Mouse (Mus musculus) CH12.LX (cell line): ENCODE measurements around the gene Vamp2. TPM values are rescaled to one million over a fixed set of nuclear protein-coding genes. Genes with fewer than 3 reads are reported as not detected.
A peak's percentile ranks its signal among the peaks of the same experiment; 100 is the strongest.

Experiments
- DNase-seq: peaks from one replicate; pipeline ENCODE4 v3.0.0-alpha.2; 2013; ENCODE audit errors: extremely low read depth
- H3K27ac ChIP-seq: 2 replicates; pipeline ENCODE4 v1.5.1; 2012; ENCODE audit warnings: low read depth, mild to moderate bottlenecking, control low read depth, moderate library complexity; ENCODE audit not compliant: insufficient read depth
- H3K27me3 ChIP-seq: replicated peaks from 2 replicates; pipeline ENCODE3; 2012; ENCODE audit warnings: inconsistent platforms
- H3K36me3 ChIP-seq, 2 experiments: replicated peaks in 1 of 2; 2 replicates each; pipeline versions ENCODE3 to v1.6.1; 2012; ENCODE audit warnings: inconsistent platforms in 1 of 2, low read length in 1 of 2, mild to moderate bottlenecking in 1 of 2, mixed read lengths in 1 of 2, moderate library complexity in 1 of 2; ENCODE audit not compliant: control insufficient read depth in 1 of 2, insufficient read depth in 1 of 2
- H3K4me1 ChIP-seq, 2 experiments: 2 replicates each; pipeline ENCODE4 v1.6.1; 2012; ENCODE audit warnings: inconsistent platforms in 1 of 2, moderate library complexity in 1 of 2; ENCODE audit not compliant: insufficient read depth in 2 of 2, control insufficient read depth in 1 of 2
- H3K4me2 ChIP-seq: 2 replicates; pipeline ENCODE4 v1.6.1; 2012; ENCODE audit warnings: low read depth, mild to moderate bottlenecking, control low read depth; ENCODE audit not compliant: poor library complexity, insufficient read depth, severe bottlenecking
- H3K4me3 ChIP-seq, 3 experiments: fragments of 150-350 bp in 1 of 3; sonication (generic) in 1 of 3; replicated peaks in 1 of 3; 2 replicates each; pipeline versions ENCODE3 to v1.5.1; 2011 to 2012; ENCODE audit warnings: low read depth in 2 of 3, low read length in 2 of 3, mild to moderate bottlenecking in 2 of 3, moderate library complexity in 2 of 3, control low read depth in 1 of 3, improper control_type of control experiment in 1 of 3, inconsistent platforms in 1 of 3, mixed read lengths in 1 of 3; ENCODE audit not compliant: poor library complexity in 1 of 3
- H3K79me2 ChIP-seq: replicated peaks from 2 replicates; pipeline ENCODE4 v1.6.1; 2012; ENCODE audit warnings: mild to moderate bottlenecking, moderate library complexity; ENCODE audit not compliant: control insufficient read depth, poor library complexity, insufficient read depth, severe bottlenecking; ENCODE audit errors: extremely low read depth
- H3K9ac ChIP-seq: 2 replicates; pipeline ENCODE4 v1.6.1; 2012; ENCODE audit warnings: low read depth, mild to moderate bottlenecking, control low read depth, moderate library complexity; ENCODE audit not compliant: insufficient read depth
- H3K9me3 ChIP-seq: replicated peaks from 2 replicates; pipeline ENCODE3; 2012; ENCODE audit warnings: low read length, inconsistent platforms, mixed read lengths
- E2F4 ChIP-seq: IDR thresholded peaks from 2 replicates; pipeline ENCODE4 v1.6.1; 2011; ENCODE audit warnings: low read depth, low read length, improper control_type of control experiment; ENCODE audit not compliant: insufficient replicate concordance
- ELF1 ChIP-seq: IDR thresholded peaks from 2 replicates; pipeline ENCODE4 v1.6.1; 2014; ENCODE audit warnings: low read depth, mild to moderate bottlenecking, inconsistent platforms, low read length, improper control_type of control experiment
- EP300 ChIP-seq: IDR thresholded peaks from 2 replicates; pipeline ENCODE4 v1.6.1; 2011; ENCODE audit warnings: low read length, improper control_type of control experiment
- ETS1 ChIP-seq: conservative IDR thresholded peaks from 2 replicates; pipeline ENCODE4 v1.6.1; 2012; ENCODE audit warnings: low read depth, mild to moderate bottlenecking, inconsistent platforms, low read length, improper control_type of control experiment, moderate library complexity
- GABPA ChIP-seq: IDR thresholded peaks from 2 replicates; pipeline ENCODE4 v1.6.1; 2012; ENCODE audit warnings: low read depth, low read length, improper control_type of control experiment, inconsistent platforms; ENCODE audit not compliant: insufficient replicate concordance
- IRF4 ChIP-seq: IDR thresholded peaks from 2 replicates; pipeline ENCODE4 v1.6.1; 2014; ENCODE audit warnings: low read depth, mild to moderate bottlenecking, inconsistent platforms, low read length, improper control_type of control experiment
- JUN ChIP-seq: IDR thresholded peaks from 2 replicates; pipeline ENCODE4 v1.6.1; 2011; ENCODE audit warnings: low read depth, mild to moderate bottlenecking, low read length, improper control_type of control experiment, moderate library complexity; ENCODE audit not compliant: insufficient read depth
- JUND ChIP-seq: conservative IDR thresholded peaks from 2 replicates; pipeline ENCODE4 v1.6.1; 2011; ENCODE audit warnings: low read depth, low read length, improper control_type of control experiment
- KAT2A ChIP-seq: IDR thresholded peaks from 2 replicates; pipeline ENCODE4 v1.6.1; 2012; ENCODE audit warnings: low read length, improper control_type of control experiment, inconsistent platforms; ENCODE audit not compliant: insufficient replicate concordance
- MAFK ChIP-seq: IDR thresholded peaks from 2 replicates; pipeline ENCODE4 v1.6.1; 2011; ENCODE audit warnings: low read length, improper control_type of control experiment; ENCODE audit not compliant: insufficient replicate concordance
- MAX ChIP-seq: IDR thresholded peaks from 2 replicates; pipeline ENCODE4 v1.6.1; 2011; ENCODE audit warnings: low read length, improper control_type of control experiment
- MAZ ChIP-seq: IDR thresholded peaks from 2 replicates; pipeline ENCODE4 v1.6.1; 2012; ENCODE audit warnings: low read depth, mild to moderate bottlenecking, inconsistent platforms, low read length, improper control_type of control experiment, moderate library complexity
- MEF2A ChIP-seq: IDR thresholded peaks from 2 replicates; pipeline ENCODE4 v1.6.1; 2014; ENCODE audit warnings: low read depth, mild to moderate bottlenecking, inconsistent platforms, low read length, improper control_type of control experiment, borderline replicate concordance
- MXI1 ChIP-seq: IDR thresholded peaks from 2 replicates; pipeline ENCODE4 v1.6.1; 2011; ENCODE audit warnings: mild to moderate bottlenecking, low read depth, low read length, improper control_type of control experiment
- MYC ChIP-seq: IDR thresholded peaks from 2 replicates; pipeline ENCODE4 v1.6.1; 2011; ENCODE audit warnings: low read depth, mild to moderate bottlenecking, improper control_type of control experiment, low read length
- NELFE ChIP-seq: IDR thresholded peaks from 2 replicates; pipeline ENCODE4 v1.6.1; 2011; ENCODE audit warnings: low read depth, low read length, improper control_type of control experiment
- NRF1 ChIP-seq: IDR thresholded peaks from 2 replicates; pipeline ENCODE4 v1.6.1; 2014; ENCODE audit warnings: low read depth, mild to moderate bottlenecking, inconsistent platforms, low read length, improper control_type of control experiment, moderate library complexity
- PAX5 ChIP-seq: IDR thresholded peaks from 2 replicates; pipeline ENCODE4 v1.6.1; 2012; ENCODE audit warnings: low read length, inconsistent platforms, mixed read lengths
- POLR2A ChIP-seq: IDR thresholded peaks from 2 replicates; pipeline ENCODE4 v1.6.1; 2011; ENCODE audit warnings: low read depth, mild to moderate bottlenecking, improper control_type of control experiment, low read length
- POLR2AphosphoS2 ChIP-seq: IDR thresholded peaks from 2 replicates; pipeline ENCODE4 v1.6.1; 2011; ENCODE audit warnings: low read depth, low read length, improper control_type of control experiment
- RCOR1 ChIP-seq: conservative IDR thresholded peaks from 2 replicates; pipeline ENCODE4 v1.6.1; 2012; ENCODE audit warnings: low read depth, mild to moderate bottlenecking, inconsistent platforms, low read length, improper control_type of control experiment
- SMC3 ChIP-seq: IDR thresholded peaks from 2 replicates; pipeline ENCODE4 v1.6.1; 2011; ENCODE audit warnings: low read depth, low read length, improper control_type of control experiment
- TBP ChIP-seq: conservative IDR thresholded peaks from 2 replicates; pipeline ENCODE4 v1.6.1; 2011; ENCODE audit warnings: low read depth, low read length, improper control_type of control experiment
- UBTF ChIP-seq: IDR thresholded peaks from 2 replicates; pipeline ENCODE4 v1.6.1; 2012; ENCODE audit warnings: low read depth, mild to moderate bottlenecking, inconsistent platforms, low read length, improper control_type of control experiment, moderate library complexity
- USF1 ChIP-seq: IDR thresholded peaks from 2 replicates; pipeline ENCODE4 v1.6.1; 2014; ENCODE audit warnings: low read depth, mild to moderate bottlenecking, inconsistent platforms, low read length, improper control_type of control experiment
- USF2 ChIP-seq: conservative IDR thresholded peaks from 2 replicates; pipeline ENCODE4 v1.6.1; 2011; ENCODE audit warnings: low read depth, low read length, improper control_type of control experiment
- ZC3H11A ChIP-seq: IDR thresholded peaks from 2 replicates; pipeline ENCODE4 v1.6.1; 2012; ENCODE audit warnings: low read depth, mild to moderate bottlenecking, inconsistent platforms, low read length, improper control_type of control experiment
- ZKSCAN1 ChIP-seq: IDR thresholded peaks from 2 replicates; pipeline ENCODE4 v1.6.1; 2012; ENCODE audit warnings: low read depth, inconsistent platforms, low read length, improper control_type of control experiment, borderline replicate concordance
- ZNF384 ChIP-seq: IDR thresholded peaks from 2 replicates; pipeline ENCODE4 v1.6.1; 2012; ENCODE audit warnings: low read depth, low read length, improper control_type of control experiment, inconsistent platforms
- dilution Hi-C: fragments of 300-500 bp; cut with MboI; formaldehyde crosslinking; loops from 2 replicates; pipeline ENCODE4 v1.14.3; 2020; ENCODE audit warnings: low sequenced_read_pairs; ENCODE audit not compliant: extremely low pct_unique_long_range_greater_than_20kb, extremely low pct_ligation_motif_present
- in situ Hi-C: fragments of 300-500 bp; cut with MboI; formaldehyde crosslinking; loops from 3 replicates; pipeline ENCODE4 v1.14.3; 2019; ENCODE audit warnings: low sequenced_read_pairs, low pct_ligation_motif_present, low pct_unique_long_range_greater_than_20kb, mixed read lengths
- polyA plus RNA-seq: library from polyadenylated mRNA; unstranded; fragments of >175 nt; gene quantifications from 2 replicates; pipeline ENCODE4 v1.2.1, GENCODE M21; 2012; ENCODE audit warnings: low read depth; ENCODE audit not compliant: insufficient read length
- total RNA-seq, 2 experiments: library from RNA; depleted of rRNA; stranded (reverse); fragments of 300-350 nt in 1 of 2; fragments of >200 nt in 1 of 2; gene quantifications; 2 replicates each; pipeline ENCODE4 v1.2.3; 2012 to 2014

The Vamp2 gene
- total and polyA plus RNA-seq, 3 experiments = 1.3 to 26.0 (median 8.2) TPM

DNA sequence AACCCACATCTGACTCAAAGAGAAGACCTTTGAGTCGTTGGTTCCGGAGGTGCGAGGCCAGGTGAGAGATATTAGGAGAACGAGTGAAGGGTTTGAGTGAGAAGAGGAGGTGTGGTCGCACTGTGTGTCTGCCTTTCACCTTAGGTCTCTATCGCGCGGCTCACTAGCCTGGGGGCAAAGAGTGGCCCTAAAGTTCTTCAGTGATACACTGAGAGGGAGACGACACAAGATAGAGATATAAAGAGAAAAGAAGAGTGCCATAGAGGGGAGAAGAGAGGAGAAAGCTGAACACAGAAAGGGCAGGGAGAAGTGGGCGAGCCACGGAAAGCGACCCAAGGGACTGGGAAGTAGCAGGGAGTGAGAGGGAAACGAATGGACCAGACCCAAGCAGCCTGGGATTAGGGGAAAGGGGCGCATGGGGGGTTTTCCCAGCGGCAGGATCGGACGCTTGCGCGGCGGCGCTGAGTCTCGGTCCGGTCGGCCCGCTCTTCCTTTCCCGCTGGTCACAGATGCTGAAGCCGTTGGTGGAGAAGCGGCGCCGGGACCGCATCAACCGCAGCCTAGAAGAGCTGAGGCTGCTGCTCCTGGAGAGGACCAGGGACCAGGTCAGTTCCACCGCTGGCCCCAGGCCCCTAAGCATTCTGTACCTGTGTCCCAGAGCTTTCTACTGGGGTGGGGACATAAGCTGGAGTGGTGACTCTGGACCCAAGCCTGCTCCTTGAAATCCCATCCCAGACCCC, 32.9 kb downstream of the Vamp2 start:
- Histone ChIP-seq H3K4me2 (peak overlapping the region; percentile 78), H3K36me3 (no peaks in the 10 kb centered on the region), H3K9ac (peak overlapping the region; percentile 68; the same call in 1 of the 2 replicates), H3K4me3 (peak overlapping the region; percentile 52 to 76 (median 69)), H3K79me2 (no peaks in the 10 kb centered on the region), H3K27ac (no peak overlapping the region), H3K27me3 (peaks cover 60% of the 10 kb centered on the region), H3K9me3 (no peaks in the 10 kb centered on the region), H3K4me1 (peaks cover 3 to 45% of the 10 kb centered on the region in 2 experiments)
- dilution Hi-C loops (no loop called here), in situ Hi-C loops (no loop called here)
- 0 out of 2 replicates have a peak, but pooled peaks have one; percentile 22 for TF ChIP-seq NRF1
- 0 out of 2 replicates have a peak, but pooled peaks have one; percentile 35 for TF ChIP-seq MAX
- TF ChIP-seq JUND = no peak
- TF ChIP-seq IRF4 = no peak
- no peak for TF ChIP-seq GABPA
- no peak for TF ChIP-seq ZC3H11A
- TF ChIP-seq MXI1 = 0 out of 2 replicates have a peak, but pooled peaks have one; percentile 39
- no peak for TF ChIP-seq USF1
- TF ChIP-seq PAX5 = no peak
- no peak for TF ChIP-seq ELF1
- TF ChIP-seq RCOR1 = no peak
- TF ChIP-seq MYC = 0 out of 2 replicates have a peak, but pooled peaks have one; percentile 37
- no peak for TF ChIP-seq POLR2AphosphoS2
- TF ChIP-seq SMC3 = no peak
- TF ChIP-seq EP300 = no peak
- no peak for TF ChIP-seq USF2
- no peak for DNase-seq

DNA sequence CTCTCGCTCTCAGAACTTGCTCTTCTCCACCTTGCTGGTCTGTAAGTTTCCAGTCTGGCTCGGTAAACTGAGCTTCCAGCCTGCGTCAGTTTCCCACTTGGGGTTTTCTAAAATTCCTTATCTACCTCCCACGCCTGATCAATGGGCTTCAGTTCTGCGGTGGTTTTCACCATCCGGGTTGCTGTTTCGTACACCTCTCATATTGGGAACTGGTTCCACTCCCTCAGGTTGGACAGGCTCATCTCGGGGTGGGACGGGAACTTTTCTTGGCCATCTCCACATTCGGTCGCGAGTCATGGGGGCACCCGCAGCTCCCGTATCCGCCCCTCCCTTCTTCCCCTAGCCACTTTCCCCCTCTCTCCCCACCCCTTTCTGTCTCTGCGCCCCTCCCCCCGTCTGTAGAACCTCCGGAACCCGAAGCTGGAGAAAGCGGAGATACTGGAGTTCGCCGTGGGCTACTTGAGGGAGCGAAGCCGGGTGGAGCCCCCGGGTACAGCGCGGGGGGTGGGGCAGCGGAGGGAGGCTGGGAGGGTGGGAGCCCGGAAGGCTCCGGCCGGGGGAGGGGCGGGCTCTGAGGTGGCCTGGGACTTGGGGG, 33.5 kb downstream of the Vamp2 start:
- H3K4me1 ChIP-seq = peaks cover 5 to 52% of the 10 kb centered on the region in 2 experiments
- TF ChIP-seq ZC3H11A (no peak), KAT2A (no peak), NELFE (no peak), ZKSCAN1 (no peak), POLR2A (no peak), MYC (no peak), JUN (no peak), ZNF384 (no peak), USF1 (no peak), UBTF (no peak), PAX5 (no peak), MAZ (0 out of 2 replicates have a peak, but pooled peaks have one; percentile 55), ELF1 (no peak), MAFK (no peak), SMC3 (no peak), TBP (no peak), JUND (no peak), GABPA (no peak), ETS1 (no peak), EP300 (no peak), E2F4 (no peak), MEF2A (peak; percentile 10; the same call in 1 of the 2 replicates)

More for the DNA sequence above, 33.5 kb downstream of the Vamp2 start:
- peak; percentile 27 for DNase-seq
- peak overlapping the region; percentile 69 to 97 (median 76) for H3K4me3 ChIP-seq
- in situ Hi-C loops (no loop called here), dilution Hi-C loops (no loop called here)
- no peaks in the 10 kb centered on the region for H3K36me3 ChIP-seq
- H3K79me2 ChIP-seq = no peaks in the 10 kb centered on the region
- H3K9ac ChIP-seq = peak overlapping the region; percentile 68
- no peak overlapping the region for H3K27ac ChIP-seq
- peak overlapping the region; percentile 78 for H3K4me2 ChIP-seq
- H3K27me3 ChIP-seq = peaks cover 61% of the 10 kb centered on the region
- no peaks in the 10 kb centered on the region for H3K9me3 ChIP-seq
